Mouse (Mus musculus) NIH3T3 (cell line): ENCODE data around the gene Wap.

Experiments used
- DNase-seq: peaks from one replicate; pipeline ENCODE4 v3.0.0-alpha.2; 2012; ENCODE audit warnings: low read depth

Gene Wap

DNA sequence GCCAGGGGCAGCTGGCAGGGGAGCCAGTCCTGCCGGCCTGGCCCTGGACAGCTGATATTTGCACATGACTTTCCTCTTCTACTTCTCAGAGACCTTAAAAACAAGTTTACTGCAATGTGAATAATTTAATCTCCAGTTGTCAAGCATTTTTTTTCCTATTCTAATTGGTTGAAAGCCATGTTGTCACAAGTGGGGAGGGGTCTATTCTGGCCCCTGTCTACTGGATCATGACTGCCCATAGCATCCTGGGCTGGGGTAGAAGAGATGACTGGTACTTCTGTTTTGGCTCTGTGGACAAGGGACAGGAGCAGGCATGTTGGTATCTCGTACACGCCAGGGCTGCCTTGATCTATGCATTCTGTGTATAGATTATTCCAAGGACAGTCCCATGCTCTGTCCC is 41.8 kb downstream of the Wap start:
- no peak for DNase-seq

DNA sequence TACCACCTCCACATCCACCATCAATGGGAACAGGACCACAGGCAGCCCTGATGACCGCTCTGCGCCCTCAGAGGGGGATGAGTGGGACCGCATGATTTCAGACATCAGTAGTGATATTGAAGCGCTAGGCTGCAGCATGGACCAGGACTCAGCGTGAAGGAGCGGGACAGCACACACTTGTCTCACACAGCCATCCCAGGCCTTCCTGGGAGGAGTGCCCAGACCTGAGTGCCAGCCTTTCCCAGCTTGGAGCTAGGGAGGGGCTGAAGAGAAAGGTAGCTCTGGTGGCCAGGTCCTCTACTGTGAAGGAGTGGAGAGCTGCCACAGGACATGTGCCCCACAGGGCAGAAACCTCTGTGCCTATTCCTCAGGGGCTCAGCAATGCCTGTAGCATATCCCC is 42.2 kb downstream of the Wap start:
- no peak for DNase-seq

DNA sequence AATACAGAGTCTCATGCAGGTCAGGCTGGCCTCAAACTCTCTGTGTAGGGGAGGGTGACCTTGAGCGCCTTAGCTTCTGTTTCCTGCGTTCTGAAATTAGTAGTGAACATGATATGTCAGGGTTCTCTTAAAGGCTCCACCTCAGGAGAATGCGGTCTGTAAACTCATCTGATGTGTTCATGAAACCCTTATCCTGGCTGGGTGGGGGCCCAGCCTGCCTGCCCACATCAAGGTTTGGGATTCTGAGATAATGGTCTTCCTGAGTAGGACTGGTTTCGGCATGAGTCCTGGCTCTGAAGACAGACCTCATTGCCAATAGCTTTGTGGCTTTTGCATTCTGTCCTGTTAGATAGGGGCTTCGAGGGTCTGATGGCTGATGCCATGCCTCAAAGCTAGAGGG is 43.1 kb downstream of the Wap start:
- no peak for DNase-seq

DNA sequence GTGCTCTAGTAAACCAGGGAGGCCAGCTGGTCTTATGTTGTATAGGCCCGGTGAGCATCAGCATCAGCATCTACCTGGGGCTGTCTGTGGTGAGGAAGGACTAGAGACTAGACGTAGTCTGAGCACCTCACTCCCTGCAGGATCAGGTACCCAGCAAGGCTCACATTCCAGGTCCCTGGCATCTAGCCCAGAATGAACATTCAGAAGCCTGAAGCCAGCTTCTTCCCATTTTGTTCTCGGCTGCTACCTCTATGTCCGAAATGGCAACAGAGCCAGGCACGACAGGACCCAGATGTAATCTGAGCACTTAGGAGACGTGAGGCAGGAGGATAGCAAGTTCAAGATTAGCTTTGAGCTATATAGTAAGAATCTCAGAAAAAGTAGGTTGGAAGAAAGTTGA is 43.6 kb downstream of the Wap start:
- DNase-seq = no peak

DNA sequence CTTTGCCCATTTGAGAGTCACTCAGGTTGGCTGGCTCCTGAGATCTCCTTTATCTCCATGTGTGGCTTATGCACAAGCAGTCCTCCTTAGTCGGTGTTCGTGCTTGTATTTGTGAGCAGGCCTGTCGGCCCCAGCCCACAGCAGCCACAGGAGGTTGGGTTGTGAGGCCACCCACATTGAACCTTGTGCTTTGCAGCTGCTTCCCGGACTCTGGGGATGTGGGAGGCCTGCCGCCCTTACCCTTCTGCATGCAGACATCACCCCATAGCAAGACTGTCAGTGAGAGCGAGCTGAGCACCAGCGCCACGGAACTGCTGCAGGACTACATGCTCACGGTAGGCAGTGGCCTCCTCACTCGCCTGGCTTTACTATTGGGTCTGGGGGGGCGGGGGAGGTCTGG is 45.0 kb downstream of the Wap start:
- DNase-seq = no peak

DNA sequence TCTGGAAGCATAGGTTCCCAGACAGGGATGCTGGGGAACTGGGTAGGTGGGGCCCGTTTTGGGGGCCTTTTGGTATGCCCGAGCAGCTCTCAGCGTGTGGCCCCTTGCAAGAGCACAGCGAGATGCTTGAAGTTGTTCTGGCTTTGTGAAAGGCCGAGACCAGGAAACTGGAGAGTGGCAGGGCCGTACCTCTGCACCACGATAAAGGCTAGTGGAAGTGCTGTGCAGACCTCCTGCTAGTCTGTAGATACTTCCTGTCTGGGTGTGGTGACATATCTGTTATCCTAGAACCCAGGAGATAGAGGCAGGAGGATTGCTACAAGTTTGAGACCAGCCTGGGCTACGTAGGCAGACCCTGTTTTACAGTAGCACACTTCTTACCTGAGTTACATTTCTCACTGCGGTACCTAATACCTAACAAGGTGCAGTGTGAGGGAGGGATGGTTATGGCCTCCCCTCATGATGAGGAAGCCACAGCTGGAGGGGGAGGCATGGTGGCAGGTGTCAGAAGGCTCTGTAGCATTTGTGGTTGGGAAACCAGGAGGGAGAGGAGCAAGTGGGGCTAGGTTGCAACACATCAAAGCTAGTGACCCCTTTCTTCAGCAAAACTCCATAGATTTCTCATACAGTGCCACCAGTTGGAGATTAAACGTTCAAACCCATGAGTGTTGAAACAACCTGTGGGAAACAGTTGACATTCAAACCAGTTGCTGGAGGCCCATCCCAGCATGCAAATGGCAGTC is 47.3 kb downstream of the Wap start:
- no peak for DNase-seq

DNA sequence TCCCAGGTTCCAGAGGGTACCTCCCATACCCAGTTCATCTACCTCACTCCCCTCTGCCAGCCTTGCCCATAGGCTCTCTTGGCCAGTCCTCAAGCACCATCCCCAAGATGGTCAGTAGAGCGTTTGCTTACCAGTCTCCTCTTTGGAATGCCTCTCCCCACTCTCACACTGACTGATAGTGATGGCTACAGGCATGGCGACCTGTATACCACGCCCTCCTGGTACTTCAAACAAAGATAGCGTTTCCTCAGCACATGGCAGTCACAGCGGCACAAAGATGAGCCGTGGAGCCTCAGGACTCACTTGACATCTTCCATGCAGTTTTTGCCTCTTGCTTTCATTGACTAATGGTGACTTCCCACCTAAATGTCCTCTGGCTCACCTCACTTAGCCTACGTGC is 48.6 kb downstream of the Wap start:
- no peak for DNase-seq

DNA sequence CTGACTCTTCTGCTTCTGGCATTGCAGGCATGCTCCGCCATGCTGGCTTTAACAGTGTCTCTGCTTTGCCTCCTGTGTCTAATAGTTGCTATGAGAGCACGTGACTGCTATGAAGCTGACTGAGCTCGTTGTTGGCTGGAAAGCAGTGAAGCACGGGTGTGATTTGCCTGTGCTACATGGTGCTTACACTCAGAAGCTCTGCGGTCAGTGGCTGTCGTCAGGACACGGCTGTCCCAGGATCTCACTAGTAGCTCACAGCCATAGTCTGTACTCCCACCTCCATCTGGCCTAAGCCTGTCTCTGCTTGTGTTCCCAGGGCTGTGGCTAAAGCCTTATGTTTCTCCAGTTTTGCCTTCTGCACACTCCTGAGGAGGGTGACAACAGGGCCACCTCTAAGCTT is 50.1 kb downstream of the Wap start:
- no peak for DNase-seq

DNA sequence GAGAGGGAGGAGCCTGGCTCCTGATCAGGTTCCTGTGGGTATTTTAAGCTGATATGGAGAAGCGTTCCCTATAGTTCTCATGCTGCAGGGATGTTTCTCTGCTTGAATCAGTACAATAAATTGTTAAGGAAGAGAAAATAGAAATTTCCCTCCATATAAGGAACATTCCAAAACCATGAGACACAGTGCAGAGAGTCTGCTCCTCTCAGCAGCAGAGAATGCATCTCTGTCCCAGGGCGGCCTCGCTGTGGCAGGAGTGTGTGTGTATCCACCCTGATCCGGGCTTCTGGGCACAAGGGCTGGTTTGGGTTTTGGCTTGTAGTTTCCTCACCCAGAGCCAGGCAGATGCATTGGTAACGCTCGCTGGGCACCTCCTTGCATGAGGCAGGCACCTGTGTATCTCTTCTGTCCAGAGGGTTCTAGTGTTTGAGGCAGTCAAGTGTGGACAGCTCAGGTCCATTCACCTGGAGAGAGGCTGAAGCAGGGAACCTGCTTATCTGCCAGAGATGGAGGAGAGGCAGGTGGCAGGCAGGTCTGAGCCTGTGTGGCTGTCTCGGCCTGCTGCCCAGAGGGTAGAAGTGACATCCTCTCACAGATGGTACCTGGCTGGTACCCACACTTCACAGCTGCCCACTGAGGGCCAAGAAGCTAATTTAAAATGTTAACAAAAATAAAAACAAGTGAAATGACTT is 51.0 kb downstream of the Wap start:
- DNase-seq = peak; percentile 85

DNA sequence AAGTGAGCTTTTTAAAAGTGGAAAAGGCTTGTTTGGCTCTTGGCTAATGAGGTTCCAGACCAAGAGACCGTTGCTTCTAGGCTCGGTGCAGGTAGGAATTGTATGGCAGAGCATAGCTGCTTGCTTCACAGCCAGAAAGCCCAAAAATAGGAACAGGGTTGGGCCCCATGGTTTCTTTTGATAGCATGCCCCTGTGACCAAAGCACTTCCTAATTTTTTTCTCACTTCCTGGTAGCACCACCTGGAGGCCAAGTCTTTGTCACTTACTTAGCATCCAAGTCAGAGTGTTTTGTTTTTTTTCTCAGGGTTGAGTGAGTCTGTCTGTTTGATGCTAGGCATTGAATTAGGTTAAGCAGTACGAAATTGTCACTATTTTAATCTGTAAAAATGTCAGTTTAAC is 51.8 kb downstream of the Wap start:
- peak; percentile 49 for DNase-seq

DNA sequence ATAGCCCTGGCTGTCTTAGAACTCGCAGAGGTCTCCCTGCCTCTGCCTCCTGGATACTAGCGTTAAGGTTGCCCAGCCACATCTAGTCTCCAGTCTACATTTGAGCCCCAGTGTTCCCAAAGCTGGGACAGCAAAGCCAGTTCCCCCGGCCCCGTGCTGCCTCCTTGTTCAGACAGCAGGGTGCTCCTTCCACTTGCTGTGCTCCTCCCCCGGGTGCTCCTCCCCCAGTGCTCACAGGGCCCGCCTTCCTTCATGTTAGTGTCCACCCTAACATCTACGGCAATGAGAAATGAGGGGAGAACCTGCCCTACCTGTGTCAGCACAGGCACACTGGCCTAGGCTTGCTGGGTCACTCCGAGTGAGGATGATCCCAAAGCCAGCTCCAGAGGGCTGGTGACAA is 52.7 kb downstream of the Wap start:
- no peak for DNase-seq
